In genomic region chr7:18832298-18832697, GRCm38 (mm10) we compare ENCODE assay signal across 17 mouse cellular contexts. TPM values are rescaled to one million over a fixed set of nuclear protein-coding genes. Genes with fewer than 3 reads are reported as not detected.
DNase-seq lines count a peak whose midpoint lies in the region; ATAC-seq and TF ChIP-seq lines count a peak whose summit lies in the region.
"Had no signal": no experiment of that assay in that cellular context is flagged by ENCODE, and none has a peak within 500 bp of the region (broad histone marks: within the 10 kb centered on the region; RNA-seq: fewer than 3 reads in every experiment).

No protein-coding gene starts in this region.

- DNase-seq in heart, adult 11 months = peak; percentile 87
- peak; percentile 48 for DNase-seq in kidney, postnatal 10 days
- DNase-seq in ES-CJ7 (ENCODE audit: low read depth, low spot score) = peak; percentile 9
- DNase-seq in lung, embryonic 14.5 days = peak; percentile 18
- no peak for DNase-seq in T-cell, adult 2 months (ENCODE audit: low spot score)
- DNase-seq: cerebellum, postnatal 10 days; liver, embryonic 13.5 days; thymus, postnatal 14 days had no signal

- 31% methylated on average over 13 of the region's 13 CpGs for WGBS in heart, embryonic 12.5 days
- WGBS in kidney, embryonic 16.5 days = 39% methylated on average over 13 of the region's 13 CpGs
- 44% methylated on average over 13 of the region's 13 CpGs for WGBS in lung, embryonic 14.5 days
- WGBS in hindbrain, embryonic 13.5 days = 48% methylated on average over 13 of the region's 13 CpGs

- no peak overlapping the region for H3K27ac ChIP-seq in heart, embryonic 12.5 days (ENCODE audit: poor library complexity, severe bottlenecking)
- no peak overlapping the region for H3K27ac ChIP-seq in kidney, embryonic 16.5 days (ENCODE audit: low read length)
- H3K27ac ChIP-seq in lung, embryonic 14.5 days (ENCODE audit: low read depth) = no peak overlapping the region
- H3K27ac ChIP-seq in hindbrain, embryonic 13.5 days = no peak overlapping the region
- H3K27ac ChIP-seq: liver, embryonic 13.5 days; midbrain, embryonic 12.5 days; neural tube, embryonic 13.5 days had no signal

- no peaks in the 10 kb centered on the region; the same call in 1 of the 2 replicates for H3K9me3 ChIP-seq in heart, embryonic 12.5 days (replicated peaks)
- no peaks in the 10 kb centered on the region for H3K9me3 ChIP-seq in kidney, embryonic 16.5 days (ENCODE audit: low read length)
- H3K9me3 ChIP-seq in lung, embryonic 14.5 days (ENCODE audit: low read depth, low read length) = no peaks in the 10 kb centered on the region
- H3K9me3 ChIP-seq in hindbrain, embryonic 13.5 days = peaks cover 4% of the 10 kb centered on the region; the same call in 1 of the 2 replicates
- H3K9me3 ChIP-seq: liver, embryonic 13.5 days; midbrain, embryonic 12.5 days had no signal

- TF ChIP-seq CTCF in lung, embryonic 14.5 days (IDR thresholded peaks at IDR 0.05; ENCODE audit: low read depth) = no peak

- ATAC-seq in heart, embryonic 12.5 days (ENCODE audit: insufficient number of reproducible peaks, low FRiP score) = no peak
- no peak for ATAC-seq in kidney, embryonic 16.5 days (ENCODE audit: low FRiP score, low TSS enrichment)
- no peak for ATAC-seq in lung, embryonic 14.5 days (ENCODE audit: insufficient read depth)
- no peak for ATAC-seq in hindbrain, embryonic 13.5 days (ENCODE audit: low FRiP score)
- ATAC-seq: inflammation-experienced regulatory T-cells, adult 6 months had no signal

- no peak overlapping the region for H3K4me2 ChIP-seq in heart, embryonic 12.5 days
- H3K4me2 ChIP-seq in kidney, embryonic 16.5 days (replicated peaks; ENCODE audit: low read depth, low read length) = no peak overlapping the region
- H3K4me2 ChIP-seq in lung, embryonic 14.5 days = no peak overlapping the region
- no peak overlapping the region for H3K4me2 ChIP-seq in hindbrain, embryonic 13.5 days
- H3K4me2 ChIP-seq: liver, embryonic 13.5 days; midbrain, embryonic 12.5 days; neural tube, embryonic 13.5 days had no signal

- H3K4me3 ChIP-seq in heart, embryonic 12.5 days = no peak overlapping the region
- no peak overlapping the region for H3K4me3 ChIP-seq in kidney, embryonic 16.5 days (ENCODE audit: low read length)
- no peak overlapping the region for H3K4me3 ChIP-seq in lung, embryonic 14.5 days (ENCODE audit: low read depth, low read length)
- no peak overlapping the region for H3K4me3 ChIP-seq in hindbrain, embryonic 13.5 days
- H3K4me3 ChIP-seq: liver, embryonic 13.5 days; midbrain, embryonic 12.5 days; neural tube, embryonic 13.5 days had no signal

- no peaks in the 10 kb centered on the region for H3K4me1 ChIP-seq in heart, embryonic 12.5 days (replicated peaks)
- H3K4me1 ChIP-seq in kidney, embryonic 16.5 days (ENCODE audit: insufficient read depth, low read length) = no peaks in the 10 kb centered on the region
- H3K4me1 ChIP-seq in lung, embryonic 14.5 days (ENCODE audit: insufficient read depth) = no peaks in the 10 kb centered on the region
- no peaks in the 10 kb centered on the region for H3K4me1 ChIP-seq in hindbrain, embryonic 13.5 days (replicated peaks)
- H3K4me1 ChIP-seq: liver, embryonic 13.5 days; midbrain, embryonic 12.5 days; neural tube, embryonic 13.5 days had no signal

- H3K9ac ChIP-seq in heart, embryonic 12.5 days = no peak overlapping the region
- no peak overlapping the region for H3K9ac ChIP-seq in kidney, embryonic 16.5 days (replicated peaks; ENCODE audit: low read length)
- no peak overlapping the region for H3K9ac ChIP-seq in lung, embryonic 14.5 days
- no peak overlapping the region for H3K9ac ChIP-seq in hindbrain, embryonic 13.5 days
- H3K9ac ChIP-seq: liver, embryonic 13.5 days; midbrain, embryonic 12.5 days; neural tube, embryonic 13.5 days had no signal

- 0 out of 2 replicates have a peak, but pooled peaks cover 8% of the 10 kb centered on the region for H3K27me3 ChIP-seq in heart, embryonic 12.5 days (replicated peaks)
- no peaks in the 10 kb centered on the region for H3K27me3 ChIP-seq in kidney, embryonic 16.5 days (ENCODE audit: insufficient read depth, low read length)
- no peaks in the 10 kb centered on the region for H3K27me3 ChIP-seq in lung, embryonic 14.5 days (ENCODE audit: insufficient read depth, low read length)
- H3K27me3 ChIP-seq in hindbrain, embryonic 13.5 days = no peaks in the 10 kb centered on the region
- H3K27me3 ChIP-seq: liver, embryonic 13.5 days; midbrain, embryonic 12.5 days; neural tube, embryonic 13.5 days had no signal

- no peaks in the 10 kb centered on the region for H3K36me3 ChIP-seq in heart, embryonic 12.5 days
- H3K36me3 ChIP-seq in kidney, embryonic 16.5 days (ENCODE audit: insufficient read depth, low read length) = no peaks in the 10 kb centered on the region
- no peaks in the 10 kb centered on the region for H3K36me3 ChIP-seq in lung, embryonic 14.5 days (ENCODE audit: insufficient read depth)
- no peaks in the 10 kb centered on the region for H3K36me3 ChIP-seq in hindbrain, embryonic 13.5 days
- H3K36me3 ChIP-seq: liver, embryonic 13.5 days; midbrain, embryonic 12.5 days; neural tube, embryonic 13.5 days had no signal

RNA-seq across cellular contexts. Expression of gene Mill2, which starts 7.5 kb away (rescaled TPM):
- polyA plus RNA-seq in heart, embryonic 12.5 days (2016; fragmentation: Nextera tagmentation; extraction: Ambion mirVana) = 0.17 and 0.31 TPM in 2 replicates
- 1.4 and 1.6 TPM in 2 replicates for polyA plus RNA-seq in kidney, embryonic 16.5 days (2015; fragmentation: Nextera tagmentation; extraction: Ambion mirVana)
- polyA plus RNA-seq in lung, embryonic 14.5 days (2014; fragmentation: Nextera tagmentation; extraction: Ambion mirVana) = 0.81 and 0.92 TPM in 2 replicates
- polyA plus RNA-seq in hindbrain, embryonic 13.5 days (2015; fragmentation: Nextera tagmentation; extraction: Ambion mirVana) = 0.45 and 0.53 TPM in 2 replicates
- polyA plus RNA-seq: forebrain, embryonic 11.5 days; limb, embryonic 11.5 days had no signal

RNA-seq across cellular contexts. Expression of gene Psg17, which starts 10.9 kb away (rescaled TPM):
- not detected in 2 replicates for polyA plus RNA-seq in heart, embryonic 12.5 days (2016; fragmentation: Nextera tagmentation; extraction: Ambion mirVana)
- not detected in 2 replicates for polyA plus RNA-seq in kidney, embryonic 16.5 days (2015; fragmentation: Nextera tagmentation; extraction: Ambion mirVana)
- 0.08 TPM in 1 of 2 replicates, not detected in the other for polyA plus RNA-seq in lung, embryonic 14.5 days (2014; fragmentation: Nextera tagmentation; extraction: Ambion mirVana)
- not detected in 2 replicates for polyA plus RNA-seq in hindbrain, embryonic 13.5 days (2015; fragmentation: Nextera tagmentation; extraction: Ambion mirVana)
- polyA plus RNA-seq: forebrain, embryonic 11.5 days; hindbrain, embryonic 11.5 days; inflammation-experienced regulatory T-cells, adult 6 months; limb, embryonic 11.5 days; liver, embryonic 13.5 days; neural tube, embryonic 13.5 days had no signal

RNA-seq across cellular contexts. Expression of gene Psg19, which starts 34.0 kb away (rescaled TPM):
- not detected in 2 replicates for polyA plus RNA-seq in heart, embryonic 12.5 days (2016; fragmentation: Nextera tagmentation; extraction: Ambion mirVana)
- polyA plus RNA-seq in kidney, embryonic 16.5 days (2015; fragmentation: Nextera tagmentation; extraction: Ambion mirVana) = not detected in 2 replicates
- polyA plus RNA-seq in lung, embryonic 14.5 days (2014; fragmentation: Nextera tagmentation; extraction: Ambion mirVana) = not detected in 2 replicates
- not detected in 2 replicates for polyA plus RNA-seq in hindbrain, embryonic 13.5 days (2015; fragmentation: Nextera tagmentation; extraction: Ambion mirVana)
- polyA plus RNA-seq: forebrain, embryonic 11.5 days; hindbrain, embryonic 11.5 days; inflammation-experienced regulatory T-cells, adult 6 months; limb, embryonic 11.5 days; liver, embryonic 13.5 days; midbrain, embryonic 12.5 days; neural tube, embryonic 13.5 days had no signal

RNA-seq across cellular contexts. Expression of gene Pglyrp1, which starts 38.8 kb away (rescaled TPM):
- polyA plus RNA-seq in heart, embryonic 12.5 days (2016; fragmentation: Nextera tagmentation; extraction: Ambion mirVana) = 0.83 and 0.96 TPM in 2 replicates
- 1.8 TPM in 2 replicates for polyA plus RNA-seq in kidney, embryonic 16.5 days (2015; fragmentation: Nextera tagmentation; extraction: Ambion mirVana)
- 2.5 and 2.6 TPM in 2 replicates for polyA plus RNA-seq in lung, embryonic 14.5 days (2014; fragmentation: Nextera tagmentation; extraction: Ambion mirVana)
- polyA plus RNA-seq in hindbrain, embryonic 13.5 days (2015; fragmentation: Nextera tagmentation; extraction: Ambion mirVana) = 13.7 TPM in 2 replicates
